Mouse (Mus musculus) CH12.LX (cell line): ENCODE measurements around the gene Zfp111. TPM values are rescaled to one million over a fixed set of nuclear protein-coding genes. Genes with fewer than 3 reads are reported as not detected.

Experiments
- DNase-seq: peaks from one replicate; pipeline ENCODE4 v3.0.0-alpha.2; 2013; ENCODE audit errors: extremely low read depth
- H3K27ac ChIP-seq: 2 replicates; pipeline ENCODE4 v1.5.1; 2012; ENCODE audit warnings: low read depth, mild to moderate bottlenecking, control low read depth, moderate library complexity; ENCODE audit not compliant: insufficient read depth
- H3K27me3 ChIP-seq: replicated peaks from 2 replicates; pipeline ENCODE3; 2012; ENCODE audit warnings: inconsistent platforms
- H3K36me3 ChIP-seq, 2 experiments: replicated peaks in 1 of 2; 2 replicates each; pipeline versions ENCODE3 to v1.6.1; 2012; ENCODE audit warnings: inconsistent platforms in 1 of 2, low read length in 1 of 2, mild to moderate bottlenecking in 1 of 2, mixed read lengths in 1 of 2, moderate library complexity in 1 of 2; ENCODE audit not compliant: control insufficient read depth in 1 of 2, insufficient read depth in 1 of 2
- H3K4me1 ChIP-seq, 2 experiments: 2 replicates each; pipeline ENCODE4 v1.6.1; 2012; ENCODE audit warnings: inconsistent platforms in 1 of 2, moderate library complexity in 1 of 2; ENCODE audit not compliant: insufficient read depth in 2 of 2, control insufficient read depth in 1 of 2
- H3K4me2 ChIP-seq: 2 replicates; pipeline ENCODE4 v1.6.1; 2012; ENCODE audit warnings: low read depth, mild to moderate bottlenecking, control low read depth; ENCODE audit not compliant: poor library complexity, insufficient read depth, severe bottlenecking
- H3K4me3 ChIP-seq, 3 experiments: fragments of 150-350 bp in 1 of 3; sonication (generic) in 1 of 3; replicated peaks in 1 of 3; 2 replicates each; pipeline versions ENCODE3 to v1.5.1; 2011 to 2012; ENCODE audit warnings: low read depth in 2 of 3, low read length in 2 of 3, mild to moderate bottlenecking in 2 of 3, moderate library complexity in 2 of 3, control low read depth in 1 of 3, improper control_type of control experiment in 1 of 3, inconsistent platforms in 1 of 3, mixed read lengths in 1 of 3; ENCODE audit not compliant: poor library complexity in 1 of 3
- H3K79me2 ChIP-seq: replicated peaks from 2 replicates; pipeline ENCODE4 v1.6.1; 2012; ENCODE audit warnings: mild to moderate bottlenecking, moderate library complexity; ENCODE audit not compliant: control insufficient read depth, poor library complexity, insufficient read depth, severe bottlenecking; ENCODE audit errors: extremely low read depth
- H3K9ac ChIP-seq: 2 replicates; pipeline ENCODE4 v1.6.1; 2012; ENCODE audit warnings: low read depth, mild to moderate bottlenecking, control low read depth, moderate library complexity; ENCODE audit not compliant: insufficient read depth
- H3K9me3 ChIP-seq: replicated peaks from 2 replicates; pipeline ENCODE3; 2012; ENCODE audit warnings: low read length, inconsistent platforms, mixed read lengths
- CTCF ChIP-seq, 2 experiments: IDR thresholded peaks in 1 of 2; conservative IDR thresholded peaks in 1 of 2; 2 replicates each; pipeline ENCODE4 v1.5.1; 2011 to 2012; ENCODE audit warnings: low read depth in 2 of 2, low read length in 2 of 2, improper control_type of control experiment in 1 of 2, inconsistent platforms in 1 of 2, mild to moderate bottlenecking in 1 of 2, moderate library complexity in 1 of 2
- EP300 ChIP-seq: IDR thresholded peaks from 2 replicates; pipeline ENCODE4 v1.6.1; 2011; ENCODE audit warnings: low read length, improper control_type of control experiment
- ETS1 ChIP-seq: conservative IDR thresholded peaks from 2 replicates; pipeline ENCODE4 v1.6.1; 2012; ENCODE audit warnings: low read depth, mild to moderate bottlenecking, inconsistent platforms, low read length, improper control_type of control experiment, moderate library complexity
- JUND ChIP-seq: conservative IDR thresholded peaks from 2 replicates; pipeline ENCODE4 v1.6.1; 2011; ENCODE audit warnings: low read depth, low read length, improper control_type of control experiment
- MAFK ChIP-seq: IDR thresholded peaks from 2 replicates; pipeline ENCODE4 v1.6.1; 2011; ENCODE audit warnings: low read length, improper control_type of control experiment; ENCODE audit not compliant: insufficient replicate concordance
- MAX ChIP-seq: IDR thresholded peaks from 2 replicates; pipeline ENCODE4 v1.6.1; 2011; ENCODE audit warnings: low read length, improper control_type of control experiment
- NELFE ChIP-seq: IDR thresholded peaks from 2 replicates; pipeline ENCODE4 v1.6.1; 2011; ENCODE audit warnings: low read depth, low read length, improper control_type of control experiment
- NRF1 ChIP-seq: IDR thresholded peaks from 2 replicates; pipeline ENCODE4 v1.6.1; 2014; ENCODE audit warnings: low read depth, mild to moderate bottlenecking, inconsistent platforms, low read length, improper control_type of control experiment, moderate library complexity
- RAD21 ChIP-seq: IDR thresholded peaks from 2 replicates; pipeline ENCODE4 v1.6.1; 2011; ENCODE audit warnings: low read depth, mild to moderate bottlenecking, low read length, improper control_type of control experiment, moderate library complexity
- RCOR1 ChIP-seq: conservative IDR thresholded peaks from 2 replicates; pipeline ENCODE4 v1.6.1; 2012; ENCODE audit warnings: low read depth, mild to moderate bottlenecking, inconsistent platforms, low read length, improper control_type of control experiment
- SIN3A ChIP-seq: IDR thresholded peaks from 2 replicates; pipeline ENCODE4 v1.6.1; 2012; ENCODE audit warnings: low read length, improper control_type of control experiment, inconsistent platforms
- SMC3 ChIP-seq: IDR thresholded peaks from 2 replicates; pipeline ENCODE4 v1.6.1; 2011; ENCODE audit warnings: low read depth, low read length, improper control_type of control experiment
- TBP ChIP-seq: conservative IDR thresholded peaks from 2 replicates; pipeline ENCODE4 v1.6.1; 2011; ENCODE audit warnings: low read depth, low read length, improper control_type of control experiment
- USF1 ChIP-seq: IDR thresholded peaks from 2 replicates; pipeline ENCODE4 v1.6.1; 2014; ENCODE audit warnings: low read depth, mild to moderate bottlenecking, inconsistent platforms, low read length, improper control_type of control experiment
- USF2 ChIP-seq: conservative IDR thresholded peaks from 2 replicates; pipeline ENCODE4 v1.6.1; 2011; ENCODE audit warnings: low read depth, low read length, improper control_type of control experiment
- ZC3H11A ChIP-seq: IDR thresholded peaks from 2 replicates; pipeline ENCODE4 v1.6.1; 2012; ENCODE audit warnings: low read depth, mild to moderate bottlenecking, inconsistent platforms, low read length, improper control_type of control experiment
- ZKSCAN1 ChIP-seq: IDR thresholded peaks from 2 replicates; pipeline ENCODE4 v1.6.1; 2012; ENCODE audit warnings: low read depth, inconsistent platforms, low read length, improper control_type of control experiment, borderline replicate concordance
- dilution Hi-C: fragments of 300-500 bp; cut with MboI; formaldehyde crosslinking; loops from 2 replicates; pipeline ENCODE4 v1.14.3; 2020; ENCODE audit warnings: low sequenced_read_pairs; ENCODE audit not compliant: extremely low pct_unique_long_range_greater_than_20kb, extremely low pct_ligation_motif_present
- in situ Hi-C: fragments of 300-500 bp; cut with MboI; formaldehyde crosslinking; loops from 3 replicates; pipeline ENCODE4 v1.14.3; 2019; ENCODE audit warnings: low sequenced_read_pairs, low pct_ligation_motif_present, low pct_unique_long_range_greater_than_20kb, mixed read lengths
- polyA plus RNA-seq: library from polyadenylated mRNA; unstranded; fragments of >175 nt; gene quantifications from 2 replicates; pipeline ENCODE4 v1.2.1, GENCODE M21; 2012; ENCODE audit warnings: low read depth; ENCODE audit not compliant: insufficient read length
- total RNA-seq, 2 experiments: library from RNA; depleted of rRNA; stranded (reverse); fragments of 300-350 nt in 1 of 2; fragments of >200 nt in 1 of 2; gene quantifications; 2 replicates each; pipeline ENCODE4 v1.2.3; 2012 to 2014

The Zfp111 gene
- total and polyA plus RNA-seq, 3 experiments: not detected

DNA sequence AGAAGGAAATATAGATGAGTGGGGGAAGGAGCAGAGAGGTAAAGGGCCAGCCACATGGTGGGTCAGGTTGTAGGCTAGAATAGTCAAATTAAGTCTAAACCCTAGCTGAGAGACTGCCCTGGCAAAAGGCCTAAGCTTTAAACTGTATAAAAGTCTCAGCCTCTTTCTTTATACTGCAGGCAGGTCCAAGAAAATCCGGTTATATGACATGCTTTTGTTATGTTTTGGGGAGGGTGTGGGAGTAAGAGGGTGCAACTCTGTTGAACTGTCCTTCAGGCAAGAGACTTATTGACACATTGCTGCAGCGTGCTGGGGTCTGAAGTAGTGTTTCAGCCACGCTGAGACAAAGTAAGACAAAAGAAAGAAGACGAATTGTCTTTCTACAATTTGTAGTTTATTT is 39.1 kb downstream of the Zfp111 start:
- no peaks in the 10 kb centered on the region for H3K36me3 ChIP-seq
- H3K9me3 ChIP-seq: no peaks in the 10 kb centered on the region
- DNase-seq: no peak
- no peak overlapping the region for H3K4me3 ChIP-seq
- no peaks in the 10 kb centered on the region for H3K79me2 ChIP-seq
- no peaks in the 10 kb centered on the region for H3K4me1 ChIP-seq
- H3K4me2 ChIP-seq: no peak overlapping the region
- TF ChIP-seq ZKSCAN1 (no peak), NRF1 (no peak)
- no peaks in the 10 kb centered on the region for H3K27me3 ChIP-seq
- in situ Hi-C loops (no loop called here), dilution Hi-C loops (no loop called here)
- no peak overlapping the region for H3K27ac ChIP-seq
- H3K9ac ChIP-seq: no peak overlapping the region

DNA sequence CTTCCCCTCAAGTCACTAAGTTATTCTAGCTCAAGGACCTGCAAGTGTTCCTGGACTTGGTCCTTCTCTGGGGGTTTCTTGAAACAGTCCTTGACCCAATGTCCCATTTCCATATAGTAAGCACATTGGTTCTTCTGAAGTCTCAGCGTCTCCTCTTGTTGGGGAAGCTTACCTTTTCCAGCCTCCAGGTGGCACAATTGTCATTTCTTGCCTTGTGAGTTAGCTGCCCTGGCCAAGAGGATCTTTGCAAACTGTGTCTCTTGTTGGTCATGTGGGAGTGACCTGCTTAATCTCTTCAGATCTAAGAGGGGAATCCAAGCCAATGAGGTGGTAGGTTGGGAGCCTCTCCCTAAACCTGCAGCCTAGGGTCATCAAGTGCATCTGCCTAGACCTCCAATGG is 58.0 kb downstream of the Zfp111 start:
- H3K27me3 ChIP-seq: peaks cover 14% of the 10 kb centered on the region
- H3K79me2 ChIP-seq: no peaks in the 10 kb centered on the region
- H3K9me3 ChIP-seq: peaks cover 2% of the 10 kb centered on the region
- H3K27ac ChIP-seq: no peak overlapping the region
- dilution Hi-C loops: no loop called here
- in situ Hi-C loops: loop anchor here (10.0 kb wide), 1 partner anchor 142 kb away; no protein-coding TSS in a partner anchor
- DNase-seq: peak; percentile 43
- H3K9ac ChIP-seq: no peak overlapping the region
- H3K4me1 ChIP-seq: no peaks in the 10 kb centered on the region
- no peaks in the 10 kb centered on the region for H3K36me3 ChIP-seq
- H3K4me2 ChIP-seq: no peak overlapping the region
- H3K4me3 ChIP-seq: no peak overlapping the region
- peak; percentile 53 to 86 for TF ChIP-seq CTCF (conservative IDR thresholded peaks at IDR 0.05 in 1 of 2, IDR thresholded peaks at IDR 0.05 in 1 of 2; ENCODE audit: low read depth in 2 of 2, low read length in 2 of 2)
- no peak for TF ChIP-seq USF2
- no peak for TF ChIP-seq ETS1
- TF ChIP-seq MAX: no peak
- no peak for TF ChIP-seq TBP
- peak; percentile 84 for TF ChIP-seq RAD21
- peak; percentile 56 for TF ChIP-seq ZC3H11A
- no peak for TF ChIP-seq SIN3A
- peak; percentile 81 for TF ChIP-seq SMC3
- TF ChIP-seq EP300: no peak
- no peak for TF ChIP-seq JUND
- TF ChIP-seq NELFE: 0 out of 2 replicates have a peak, but pooled peaks have one; percentile 23
- no peak for TF ChIP-seq MAFK
- TF ChIP-seq USF1: no peak
- no peak for TF ChIP-seq RCOR1

Other genes with a start within 250 kb of the Zfp111 start
- not detected in 2 replicates for gene Vmn1r181, start 236.8 kb downstream of the Zfp111 start, total RNA-seq (2012; rRNA removed)
- not detected in 2 replicates for gene Vmn1r181, start 236.8 kb downstream of the Zfp111 start, total RNA-seq (2014; rRNA removed)
- not detected in 2 replicates for gene Vmn1r181, start 236.8 kb downstream of the Zfp111 start, polyA plus RNA-seq
- gene V1rd19, start 209.8 kb downstream of the Zfp111 start, total RNA-seq (2012; rRNA removed): not detected in 2 replicates
- not detected in 2 replicates for gene V1rd19, start 209.8 kb downstream of the Zfp111 start, total RNA-seq (2014; rRNA removed)
- gene V1rd19, start 209.8 kb downstream of the Zfp111 start, polyA plus RNA-seq: not detected in 2 replicates
- gene Vmn1r183, start 158.2 kb downstream of the Zfp111 start, total RNA-seq (2012; rRNA removed): not detected in 2 replicates
- gene Vmn1r183, start 158.2 kb downstream of the Zfp111 start, total RNA-seq (2014; rRNA removed): not detected in 2 replicates
- gene Vmn1r183, start 158.2 kb downstream of the Zfp111 start, polyA plus RNA-seq: not detected in 2 replicates
- 14.0 and 16.4 TPM in 2 replicates for gene Zfp180, start 129.5 kb downstream of the Zfp111 start, total RNA-seq (2012; rRNA removed)
- gene Zfp180, start 129.5 kb downstream of the Zfp111 start, total RNA-seq (2014; rRNA removed): 12.6 and 14.5 TPM in 2 replicates
- 11.4 TPM in 2 replicates for gene Zfp180, start 129.5 kb downstream of the Zfp111 start, polyA plus RNA-seq
- gene Zfp112, start 99.1 kb downstream of the Zfp111 start, total RNA-seq (2012; rRNA removed): 0.29 and 0.42 TPM in 2 replicates
- 0.46 and 0.55 TPM in 2 replicates for gene Zfp112, start 99.1 kb downstream of the Zfp111 start, total RNA-seq (2014; rRNA removed)
- gene Zfp112, start 99.1 kb downstream of the Zfp111 start, polyA plus RNA-seq: 0.40 and 0.53 TPM in 2 replicates
- 6.7 and 7.3 TPM in 2 replicates for gene Zfp235, start 77.3 kb downstream of the Zfp111 start, total RNA-seq (2012; rRNA removed)
- 5.6 and 5.9 TPM in 2 replicates for gene Zfp235, start 77.3 kb downstream of the Zfp111 start, total RNA-seq (2014; rRNA removed)
- gene Zfp235, start 77.3 kb downstream of the Zfp111 start, polyA plus RNA-seq: 2.8 and 3.4 TPM in 2 replicates
- gene Zfp114, start 36.4 kb downstream of the Zfp111 start, total RNA-seq (2012; rRNA removed): not detected in 2 replicates
- not detected in 2 replicates for gene Zfp114, start 36.4 kb downstream of the Zfp111 start, total RNA-seq (2014; rRNA removed)
- not detected in 2 replicates for gene Zfp114, start 36.4 kb downstream of the Zfp111 start, polyA plus RNA-seq
- gene Zfp109, start 26.1 kb upstream of the Zfp111 start, total RNA-seq (2012; rRNA removed): not detected in 2 replicates
- not detected in 2 replicates for gene Zfp109, start 26.1 kb upstream of the Zfp111 start, total RNA-seq (2014; rRNA removed)
- not detected in 2 replicates for gene Zfp109, start 26.1 kb upstream of the Zfp111 start, polyA plus RNA-seq
- not detected in 2 replicates for gene Zfp108, start 43.4 kb upstream of the Zfp111 start, total RNA-seq (2012; rRNA removed)
- gene Zfp108, start 43.4 kb upstream of the Zfp111 start, total RNA-seq (2014; rRNA removed): not detected in 2 replicates
- not detected in 2 replicates for gene Zfp108, start 43.4 kb upstream of the Zfp111 start, polyA plus RNA-seq
- gene Zfp93, start 59.0 kb upstream of the Zfp111 start, total RNA-seq (2012; rRNA removed): 0.17 and 0.21 TPM in 2 replicates
- 0.28 and 0.30 TPM in 2 replicates for gene Zfp93, start 59.0 kb upstream of the Zfp111 start, total RNA-seq (2014; rRNA removed)
- gene Zfp93, start 59.0 kb upstream of the Zfp111 start, polyA plus RNA-seq: 0.11 and 0.15 TPM in 2 replicates
- gene Zfp61, start 89.8 kb upstream of the Zfp111 start, total RNA-seq (2012; rRNA removed): 1.4 and 3.3 TPM in 2 replicates
- gene Zfp61, start 89.8 kb upstream of the Zfp111 start, total RNA-seq (2014; rRNA removed): 3.2 and 3.8 TPM in 2 replicates
- 2.0 and 2.3 TPM in 2 replicates for gene Zfp61, start 89.8 kb upstream of the Zfp111 start, polyA plus RNA-seq
- gene Zfp94, start 105.2 kb upstream of the Zfp111 start, total RNA-seq (2012; rRNA removed): 6.0 and 6.7 TPM in 2 replicates
- gene Zfp94, start 105.2 kb upstream of the Zfp111 start, total RNA-seq (2014; rRNA removed): 4.5 and 5.8 TPM in 2 replicates
- gene Zfp94, start 105.2 kb upstream of the Zfp111 start, polyA plus RNA-seq: 3.3 and 4.7 TPM in 2 replicates
- not detected in 2 replicates for gene Tescl, start 122.5 kb upstream of the Zfp111 start, total RNA-seq (2012; rRNA removed)
- gene Tescl, start 122.5 kb upstream of the Zfp111 start, total RNA-seq (2014; rRNA removed): not detected in 2 replicates
- gene Tescl, start 122.5 kb upstream of the Zfp111 start, polyA plus RNA-seq: not detected in 2 replicates
- not detected in 2 replicates for gene Lypd5, start 137.8 kb upstream of the Zfp111 start, total RNA-seq (2012; rRNA removed)
- gene Lypd5, start 137.8 kb upstream of the Zfp111 start, total RNA-seq (2014; rRNA removed): not detected in 2 replicates
- not detected in 2 replicates for gene Lypd5, start 137.8 kb upstream of the Zfp111 start, polyA plus RNA-seq
- gene Kcnn4, start 158.8 kb upstream of the Zfp111 start, total RNA-seq (2012; rRNA removed): 7.6 and 10.5 TPM in 2 replicates
- gene Kcnn4, start 158.8 kb upstream of the Zfp111 start, total RNA-seq (2014; rRNA removed): 12.9 and 14.3 TPM in 2 replicates
- gene Kcnn4, start 158.8 kb upstream of the Zfp111 start, polyA plus RNA-seq: 8.2 and 10.6 TPM in 2 replicates
- gene Smg9, start 188.2 kb upstream of the Zfp111 start, total RNA-seq (2012; rRNA removed): 19.1 and 20.5 TPM in 2 replicates
- 16.9 and 19.9 TPM in 2 replicates for gene Smg9, start 188.2 kb upstream of the Zfp111 start, total RNA-seq (2014; rRNA removed)
- gene Smg9, start 188.2 kb upstream of the Zfp111 start, polyA plus RNA-seq: 24.6 and 26.8 TPM in 2 replicates
- not detected in 2 replicates for gene Irgc1, start 240.9 kb upstream of the Zfp111 start, total RNA-seq (2012; rRNA removed)
- not detected in 2 replicates for gene Irgc1, start 240.9 kb upstream of the Zfp111 start, total RNA-seq (2014; rRNA removed)
- gene Irgc1, start 240.9 kb upstream of the Zfp111 start, polyA plus RNA-seq: not detected in 2 replicates